Mouse (Mus musculus): ENCODE results near the gene Hmx2. TPM values are rescaled to one million over a fixed set of nuclear protein-coding genes. Genes with fewer than 3 reads are reported as not detected.

Hmx2 gene
- total RNA-seq (2021), result not detected
- long read RNA-seq, experiment 1, result 0 reads
- long read RNA-seq, experiment 2, result 0 reads

DNA sequence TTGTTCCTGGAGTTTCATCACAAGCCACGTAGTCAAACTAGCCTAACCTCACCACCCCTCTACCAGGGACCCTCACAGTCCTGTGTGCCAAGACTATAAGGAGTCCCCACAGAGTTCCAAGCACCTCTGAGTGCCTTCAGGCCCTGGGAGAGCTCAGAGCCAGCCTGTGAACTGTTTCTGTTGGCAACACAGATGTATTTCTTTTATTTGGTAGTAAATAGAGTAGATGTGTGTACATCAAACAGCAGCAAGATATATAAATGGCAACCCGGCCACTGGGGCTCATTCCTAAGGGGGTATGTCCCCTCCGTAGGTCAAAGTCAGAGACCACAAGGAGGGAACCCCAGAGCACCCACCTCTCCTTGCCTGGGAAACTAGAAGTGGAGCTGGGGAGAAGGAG, at the start of gene Hmx2:
TSS of gene Hmx2 (plus strand) at position 301 of the 400 bp plus-strand sequence.
- DNase-seq (ENCODE audit: low spot score in 2 of 2), result no peak

DNA sequence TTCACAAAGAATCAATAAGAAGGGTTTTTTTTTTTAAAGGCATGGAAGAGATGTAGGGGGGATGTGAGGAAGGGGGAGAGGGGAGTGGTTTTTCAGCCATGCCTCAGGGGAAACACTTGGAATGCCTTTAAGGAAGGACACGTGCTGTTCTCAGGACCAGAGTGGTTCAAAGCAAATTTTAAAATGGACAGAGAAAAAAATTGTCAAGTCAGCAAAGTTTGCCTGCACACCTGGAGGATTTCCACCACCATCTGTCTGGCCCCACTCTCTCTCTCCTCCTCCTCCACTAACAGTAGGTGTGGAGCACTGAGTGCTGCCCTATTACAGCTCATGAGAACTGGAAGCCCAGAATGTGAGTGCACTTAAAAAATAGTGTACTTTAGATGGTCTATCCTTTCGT, 44.8 kb upstream of the Hmx2 start:
- no peak for DNase-seq (ENCODE audit: low spot score in 2 of 2)

DNA sequence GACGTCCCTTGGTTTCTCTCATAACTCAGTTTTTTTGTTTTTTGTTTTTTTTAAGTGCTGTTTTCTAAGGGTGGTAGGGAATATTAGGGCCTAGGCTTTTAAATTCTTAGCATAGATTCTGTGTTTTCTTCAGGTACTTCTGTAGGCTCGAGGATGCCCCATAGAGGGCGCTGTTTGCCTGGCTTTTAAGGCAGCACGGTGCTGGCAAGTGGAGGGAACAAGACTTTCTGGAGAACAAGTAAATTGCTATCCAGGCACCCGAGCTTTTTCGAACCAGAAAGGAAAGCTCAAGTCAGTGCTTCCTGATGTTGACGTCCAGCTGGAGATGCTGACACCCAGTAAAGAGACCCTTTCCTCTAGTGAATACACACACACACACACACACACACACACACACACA, 8.6 kb upstream of the Hmx2 start:
- DNase-seq (ENCODE audit: low spot score in 2 of 2), result peak; percentile 85 to 89

DNA sequence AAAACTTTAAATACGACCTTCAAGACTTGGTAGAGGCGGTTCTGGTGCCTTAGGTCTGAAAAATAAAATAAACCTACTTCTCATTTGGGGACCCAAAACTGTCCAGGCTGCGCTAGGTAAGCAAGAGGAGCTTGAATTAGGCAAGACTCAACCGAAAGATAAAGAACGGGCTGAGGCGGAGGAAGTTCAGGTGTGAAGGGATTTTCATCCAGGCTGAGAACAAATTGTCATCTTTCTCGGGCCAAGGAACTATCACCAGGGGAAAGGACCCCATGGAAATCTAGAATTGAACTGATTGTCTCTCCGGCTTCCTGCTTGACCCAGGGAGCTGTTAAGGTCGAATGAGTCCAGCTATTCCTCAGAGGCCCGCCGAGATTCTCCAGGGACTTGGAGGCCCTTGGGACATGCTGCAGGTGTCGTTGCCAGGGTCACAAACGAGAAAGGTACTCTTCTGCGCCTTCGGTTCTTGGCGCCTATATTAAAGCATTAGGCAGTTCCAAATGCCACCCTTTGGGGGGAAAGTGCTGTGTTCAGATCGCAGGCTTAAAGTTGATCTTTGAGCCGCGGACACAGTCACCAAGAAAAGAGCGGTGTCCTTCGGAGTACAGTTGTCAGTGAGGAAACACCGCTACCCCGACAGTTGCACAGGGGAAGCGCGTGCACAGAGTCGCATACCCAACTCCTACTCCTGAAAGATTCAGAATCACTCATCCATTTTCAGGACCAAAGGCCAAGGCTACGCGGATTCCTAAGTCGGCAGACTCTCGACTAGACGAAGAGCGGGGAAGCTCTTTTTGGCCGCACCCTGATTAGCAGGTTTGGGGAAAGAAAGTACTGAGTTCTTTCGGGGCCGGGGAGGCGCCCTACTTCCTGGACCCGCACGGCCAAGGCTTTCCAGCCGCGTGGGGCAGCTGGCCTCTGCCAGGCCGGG, 7.1 kb upstream of the Hmx2 start:
- DNase-seq (ENCODE audit: low spot score in 2 of 2), result no peak

DNA sequence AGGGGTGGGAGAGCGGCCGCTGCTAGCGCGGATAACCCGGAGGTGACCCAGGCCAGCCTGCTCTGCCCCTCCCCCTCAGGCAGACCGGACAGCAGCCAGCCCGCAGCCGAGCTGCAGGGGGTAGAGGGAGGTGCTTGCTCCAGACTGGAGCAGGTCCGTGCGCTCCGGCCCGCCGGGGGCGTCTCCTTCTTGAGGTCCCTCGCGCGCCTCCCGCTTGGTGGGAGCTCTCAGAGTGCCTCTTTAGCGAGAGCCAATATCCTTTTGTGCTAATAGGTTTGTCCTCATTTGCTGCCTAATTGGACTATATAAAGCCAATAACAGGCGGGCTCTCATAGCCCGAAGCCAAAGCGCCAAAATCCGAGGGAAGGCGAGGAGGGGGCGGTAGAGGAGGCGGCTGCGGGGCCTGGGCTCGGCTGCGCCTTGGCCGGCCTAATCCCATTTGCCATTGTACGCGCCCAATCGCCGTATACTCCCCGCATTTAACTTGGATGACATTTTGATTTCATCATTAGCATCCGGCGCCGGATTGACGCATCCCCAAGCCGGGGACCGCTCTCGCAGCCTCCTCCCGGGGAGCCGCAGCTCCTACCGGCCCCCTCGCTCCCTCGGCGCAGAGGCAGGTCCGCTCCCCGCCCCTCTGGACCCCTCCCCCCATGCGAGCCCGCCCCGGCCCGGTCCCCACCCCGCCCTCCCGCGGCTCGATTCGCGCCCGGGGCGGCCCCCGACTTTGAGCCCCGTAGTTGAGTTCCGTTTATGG, 6.3 kb upstream of the Hmx2 start, which contains the start of gene Hmx3:
TSS of gene Hmx3 (plus strand) at position 753 of the 757 bp plus-strand sequence.
- no peak for DNase-seq (ENCODE audit: low spot score in 2 of 2)

DNA sequence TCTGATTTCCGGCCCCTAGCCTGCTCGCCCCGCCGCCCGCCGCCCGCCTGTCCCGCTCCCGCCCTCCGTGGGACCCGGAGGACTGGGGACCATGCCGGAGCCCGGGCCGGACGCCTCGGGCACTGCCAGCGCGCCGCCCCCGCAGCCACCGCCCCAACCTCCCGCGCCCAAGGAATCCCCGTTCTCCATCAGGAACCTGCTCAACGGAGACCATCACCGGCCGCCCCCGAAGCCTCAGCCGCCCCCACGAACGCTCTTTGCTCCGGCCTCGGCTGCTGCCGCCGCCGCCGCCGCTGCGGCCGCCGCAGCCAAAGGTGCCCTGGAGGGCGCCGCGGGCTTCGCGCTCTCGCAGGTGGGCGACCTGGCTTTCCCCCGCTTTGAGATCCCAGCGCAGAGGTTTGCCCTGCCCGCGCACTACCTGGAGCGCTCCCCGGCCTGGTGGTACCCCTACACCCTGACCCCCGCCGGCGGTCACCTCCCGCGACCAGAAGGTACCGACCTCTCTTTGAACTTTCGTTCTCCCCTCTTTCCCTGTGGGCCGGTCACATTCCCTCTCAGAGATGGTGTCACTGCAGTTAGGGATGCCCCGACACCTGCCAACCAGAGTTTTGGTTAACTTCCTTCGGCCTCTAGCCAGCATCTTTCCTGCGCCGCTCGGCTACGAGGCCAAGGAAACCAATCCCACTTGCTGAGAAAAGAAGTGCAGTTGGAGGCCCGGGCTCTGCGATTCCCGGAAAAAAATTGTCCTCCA, 5.5 kb upstream of the Hmx2 start:
- no peak for DNase-seq (ENCODE audit: low spot score in 2 of 2)

DNA sequence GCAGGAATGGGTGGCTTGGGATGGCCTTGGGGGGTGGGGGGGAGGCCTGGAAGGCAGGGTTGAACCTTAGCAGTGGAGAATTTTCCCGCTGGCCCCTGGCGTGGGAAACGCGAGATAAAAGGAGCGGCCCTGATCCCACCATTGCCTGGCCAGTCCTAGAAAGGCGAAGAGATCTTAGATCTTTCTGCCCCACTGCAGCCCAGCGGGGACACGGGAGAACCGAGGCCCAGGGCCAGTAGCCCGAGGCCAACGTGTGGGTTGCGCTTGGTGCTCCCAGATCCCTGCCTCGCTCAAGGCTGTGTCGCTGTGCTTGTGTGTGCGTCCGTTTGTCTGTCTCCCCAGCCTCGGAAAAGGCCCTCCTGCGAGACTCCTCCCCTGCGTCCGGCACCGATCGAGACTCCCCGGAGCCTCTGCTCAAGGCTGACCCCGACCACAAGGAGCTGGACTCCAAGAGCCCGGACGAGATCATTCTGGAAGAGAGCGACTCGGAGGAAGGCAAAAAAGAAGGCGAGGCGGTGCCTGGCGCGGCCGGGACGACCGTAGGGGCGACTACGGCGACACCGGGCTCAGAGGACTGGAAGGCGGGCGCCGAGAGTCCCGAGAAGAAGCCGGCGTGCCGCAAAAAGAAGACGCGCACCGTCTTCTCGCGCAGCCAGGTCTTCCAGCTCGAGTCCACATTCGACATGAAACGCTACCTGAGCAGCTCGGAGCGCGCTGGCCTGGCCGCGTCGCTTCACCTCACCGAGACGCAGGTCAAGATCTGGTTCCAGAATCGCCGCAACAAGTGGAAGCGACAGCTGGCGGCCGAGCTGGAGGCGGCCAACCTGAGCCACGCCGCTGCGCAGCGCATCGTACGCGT, 4.7 kb upstream of the Hmx2 start:
- no peak for DNase-seq (ENCODE audit: low spot score in 2 of 2)

DNA sequence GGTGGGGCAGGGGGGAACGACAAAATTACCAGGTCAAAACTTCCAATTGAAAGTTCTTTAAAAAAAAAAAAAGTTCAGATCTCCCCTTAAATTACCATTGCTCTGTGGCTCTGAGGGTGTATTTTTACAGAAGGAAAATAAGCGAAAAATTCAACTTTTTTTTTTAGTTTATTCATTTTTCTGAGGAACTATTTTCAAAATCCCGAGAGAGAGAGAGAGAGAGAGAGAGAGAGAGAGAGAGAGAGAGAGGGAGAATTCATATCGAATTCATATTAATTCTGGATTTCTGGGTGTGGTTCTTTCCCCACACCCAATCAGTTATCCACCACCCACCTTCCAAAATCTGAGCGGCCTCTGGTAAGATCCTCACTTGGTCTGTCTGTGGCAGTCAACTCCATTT, 3.7 kb upstream of the Hmx2 start:
- no peak for DNase-seq (ENCODE audit: low spot score in 2 of 2)

DNA sequence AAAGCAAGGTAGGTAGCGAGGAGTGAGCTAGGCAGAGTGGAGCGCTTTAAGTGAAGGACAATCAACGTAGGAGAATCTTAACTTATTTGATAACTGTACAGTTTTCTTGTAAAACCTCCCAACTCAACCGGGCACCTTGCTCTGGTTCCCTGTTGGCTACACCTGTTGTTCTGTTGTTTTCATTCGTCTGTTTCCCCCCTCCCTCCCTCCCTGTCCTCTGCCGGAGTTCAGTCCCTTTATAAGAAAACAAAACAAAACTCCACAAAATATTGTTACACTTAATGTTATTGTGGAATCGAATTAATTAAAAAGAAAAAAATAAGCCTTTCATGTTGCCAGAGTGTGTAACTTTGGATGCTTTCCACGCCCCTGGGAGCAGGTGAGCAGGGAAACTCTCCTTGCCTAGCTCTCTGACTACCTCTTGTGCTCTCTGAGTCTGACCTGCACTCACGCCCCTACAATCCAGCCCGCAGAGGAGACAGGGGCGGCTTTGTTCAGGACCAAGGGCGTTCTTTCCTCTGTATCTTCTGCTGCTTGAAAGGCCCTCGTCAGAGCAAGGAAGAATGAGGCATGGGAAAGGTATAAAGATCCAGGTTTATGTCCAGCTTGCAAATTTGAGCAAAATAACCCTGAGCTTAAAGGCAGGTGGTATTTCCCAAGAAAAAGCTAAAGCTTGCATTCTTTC, 2.7 kb upstream of the Hmx2 start:
- no peak for DNase-seq (ENCODE audit: low spot score in 2 of 2)

DNA sequence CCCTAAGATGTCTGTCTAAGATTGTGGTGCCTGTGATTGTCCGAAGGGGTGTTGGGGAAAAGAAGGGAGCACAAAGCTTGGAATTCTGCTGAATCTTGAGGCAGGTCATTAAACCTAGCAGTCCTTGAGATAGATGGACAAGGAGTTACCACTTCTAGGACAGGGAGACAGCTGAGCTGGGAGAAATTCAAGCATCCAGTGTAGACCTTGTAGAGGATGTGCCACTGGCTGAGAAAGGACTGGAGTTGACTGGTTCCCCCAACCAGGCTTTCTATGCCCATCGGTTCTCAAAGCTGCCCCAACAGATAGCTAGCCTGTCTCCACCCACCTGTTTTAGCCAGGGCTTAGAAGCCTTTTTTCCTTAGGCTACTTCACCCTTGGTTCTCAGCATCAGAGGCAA, 2.1 kb upstream of the Hmx2 start:
- DNase-seq (ENCODE audit: low spot score in 2 of 2), result no peak

DNA sequence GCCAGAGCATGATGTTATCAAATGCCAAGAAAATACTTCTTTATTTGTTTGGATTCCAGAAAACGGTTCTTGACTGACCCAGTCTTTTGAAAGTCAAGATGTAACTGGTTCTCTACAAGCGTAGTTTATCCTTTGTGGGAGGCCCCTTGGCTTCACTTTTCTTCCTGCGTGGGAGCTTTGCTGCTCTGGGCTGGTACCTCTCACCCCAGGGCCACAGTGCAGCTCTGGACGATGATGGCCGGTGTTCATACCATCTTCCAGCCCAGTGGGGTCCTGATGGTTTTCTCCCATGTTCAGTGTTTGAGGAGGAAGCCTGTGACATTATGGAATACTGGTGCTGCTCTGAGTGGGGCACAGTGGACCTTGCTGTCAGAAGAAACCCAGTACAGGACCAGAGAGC, 1.1 kb upstream of the Hmx2 start:
- no peak for DNase-seq (ENCODE audit: low spot score in 2 of 2)

DNA sequence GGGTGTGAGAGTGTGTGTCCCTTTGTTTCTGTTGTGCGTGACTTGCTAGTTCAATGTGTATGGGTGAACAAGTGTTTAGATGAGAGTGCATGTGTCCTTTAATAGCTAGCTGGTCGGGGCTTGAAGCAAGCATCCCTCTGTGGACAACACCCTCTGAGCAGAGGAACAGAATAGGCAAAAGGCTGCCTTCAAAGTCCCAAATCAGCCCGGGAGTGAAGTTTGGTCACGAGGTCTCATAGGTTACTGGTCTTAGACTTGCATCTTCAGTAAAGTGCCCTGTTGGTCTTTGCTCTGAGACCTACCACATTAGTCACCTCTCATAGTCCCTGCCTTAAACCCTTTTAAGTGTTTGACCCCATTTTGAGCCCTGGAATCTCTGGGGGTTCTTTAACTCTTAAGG, 2.9 kb downstream of the Hmx2 start:
- no peak for DNase-seq (ENCODE audit: low spot score in 2 of 2)

DNA sequence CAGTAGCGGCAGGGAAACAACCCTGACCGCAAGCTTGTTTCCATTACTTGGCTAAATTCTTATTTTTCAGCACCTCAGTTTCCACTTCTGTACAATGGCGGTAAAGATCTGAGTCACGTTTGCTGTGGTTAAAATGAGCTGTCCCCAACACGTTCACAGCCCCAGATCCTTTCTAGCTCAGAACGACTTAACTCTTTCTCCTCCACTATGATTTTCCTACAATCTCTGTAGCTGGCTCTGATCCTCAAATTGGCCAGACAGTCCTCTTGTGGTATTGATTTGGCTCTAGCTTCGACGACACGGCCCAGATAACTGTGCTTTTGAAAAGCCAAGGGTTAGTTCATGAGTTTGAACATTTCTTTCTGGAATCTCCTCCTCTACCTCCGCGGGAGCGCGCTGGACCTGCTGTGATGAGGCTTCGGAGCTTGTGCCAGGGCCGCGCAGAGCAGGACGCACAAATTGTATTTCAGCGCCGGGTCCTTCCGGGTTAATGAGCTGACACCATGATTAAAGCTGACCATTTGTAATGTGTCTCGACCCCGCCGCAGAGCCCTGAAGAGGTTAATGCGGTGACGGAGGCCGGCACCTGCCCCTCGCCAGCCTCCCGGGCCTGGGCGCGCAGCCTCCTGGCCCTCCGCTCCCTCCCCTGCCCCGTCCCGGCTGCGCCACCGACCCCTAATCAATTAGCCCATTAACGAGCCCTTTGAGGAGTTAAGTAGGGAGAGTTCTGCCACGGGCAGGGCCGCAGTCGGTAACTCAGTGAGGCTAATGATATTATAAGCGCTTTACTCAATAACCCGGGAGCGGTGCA, 3.6 kb downstream of the Hmx2 start:
- no peak for DNase-seq (ENCODE audit: low spot score in 2 of 2)

DNA sequence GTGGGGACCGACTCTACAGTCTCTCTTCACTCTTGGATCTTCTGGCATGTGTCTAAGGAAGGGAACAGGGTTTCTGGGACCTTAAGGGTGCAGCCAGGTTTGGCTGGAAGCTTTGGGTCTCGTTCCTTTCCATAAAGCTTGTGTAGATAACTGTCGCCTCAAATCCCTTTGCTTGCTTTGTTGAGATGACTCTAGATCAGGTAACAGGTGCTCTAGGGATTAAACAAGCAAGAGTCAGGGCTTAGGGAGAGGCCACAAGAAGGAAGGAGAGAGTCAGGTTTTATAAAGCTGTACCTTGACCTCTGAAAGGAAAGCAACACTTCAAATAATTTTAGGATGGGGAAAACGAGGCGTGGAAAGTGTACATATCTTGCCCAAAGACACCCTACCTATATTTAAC, 4.2 kb downstream of the Hmx2 start:
- no peak for DNase-seq (ENCODE audit: low spot score in 2 of 2)

DNA sequence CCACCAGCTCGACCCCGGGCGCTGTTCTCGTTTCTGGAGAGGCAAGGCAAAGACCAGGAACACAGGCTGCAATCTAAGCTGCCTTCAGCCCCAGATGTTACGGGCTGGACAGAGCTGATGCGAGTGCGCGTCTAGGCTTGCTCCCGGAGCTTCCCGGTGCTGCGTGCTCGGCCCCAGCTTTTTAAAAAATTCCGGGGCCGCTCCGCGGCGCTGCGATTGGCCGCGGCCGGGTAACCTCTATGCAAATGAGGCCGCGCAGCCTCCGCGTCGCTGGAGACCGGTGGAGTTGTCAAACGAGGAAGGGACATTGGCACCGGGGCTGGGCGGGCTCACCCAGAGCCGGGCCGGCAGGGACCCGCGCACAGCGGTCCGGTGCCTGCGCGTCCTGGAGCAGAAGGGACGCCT, 5.2 kb downstream of the Hmx2 start:
- DNase-seq (ENCODE audit: low spot score in 2 of 2), result no peak

DNA sequence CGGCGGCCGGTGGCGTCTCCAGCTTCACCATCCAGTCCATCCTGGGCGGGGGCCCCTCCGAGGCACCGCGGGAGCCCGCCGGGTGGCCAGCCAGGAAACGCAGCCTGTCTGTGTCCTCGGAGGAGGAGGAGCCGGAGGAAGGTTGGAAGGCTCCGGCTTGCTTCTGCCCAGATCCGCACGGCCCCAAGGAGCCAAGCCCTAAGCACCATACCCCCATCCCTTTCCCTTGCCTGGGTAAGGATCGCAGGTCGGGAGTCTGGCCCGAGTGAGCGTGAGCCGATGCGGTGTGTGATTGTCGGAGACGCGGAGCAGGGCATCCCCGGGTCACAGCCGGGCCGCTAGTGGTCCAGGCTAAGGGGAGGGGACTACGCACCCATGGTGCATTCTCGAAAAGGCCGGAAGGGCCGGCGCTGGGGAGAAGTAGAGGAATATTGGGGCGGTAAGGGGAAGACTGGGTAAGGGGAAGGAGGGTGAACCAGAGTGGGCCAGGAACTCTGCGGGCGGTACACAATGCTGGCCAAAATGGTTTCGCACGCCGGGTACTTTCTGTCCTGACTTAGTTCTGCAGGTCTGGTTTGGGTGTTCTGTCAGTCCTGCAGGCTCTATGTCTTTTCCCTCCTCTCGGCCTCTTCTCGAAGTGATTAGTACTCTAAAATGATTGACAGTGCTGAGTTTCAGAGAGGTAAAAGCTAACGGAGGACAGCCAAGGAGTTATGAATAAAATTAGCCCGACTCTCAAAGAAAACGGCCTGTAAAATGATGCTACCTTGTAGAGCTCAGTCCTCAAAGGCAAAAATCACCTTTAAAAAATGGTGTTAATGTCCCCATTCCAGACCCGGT, 6.0 kb downstream of the Hmx2 start:
- no peak for DNase-seq (ENCODE audit: low spot score in 2 of 2)

DNA sequence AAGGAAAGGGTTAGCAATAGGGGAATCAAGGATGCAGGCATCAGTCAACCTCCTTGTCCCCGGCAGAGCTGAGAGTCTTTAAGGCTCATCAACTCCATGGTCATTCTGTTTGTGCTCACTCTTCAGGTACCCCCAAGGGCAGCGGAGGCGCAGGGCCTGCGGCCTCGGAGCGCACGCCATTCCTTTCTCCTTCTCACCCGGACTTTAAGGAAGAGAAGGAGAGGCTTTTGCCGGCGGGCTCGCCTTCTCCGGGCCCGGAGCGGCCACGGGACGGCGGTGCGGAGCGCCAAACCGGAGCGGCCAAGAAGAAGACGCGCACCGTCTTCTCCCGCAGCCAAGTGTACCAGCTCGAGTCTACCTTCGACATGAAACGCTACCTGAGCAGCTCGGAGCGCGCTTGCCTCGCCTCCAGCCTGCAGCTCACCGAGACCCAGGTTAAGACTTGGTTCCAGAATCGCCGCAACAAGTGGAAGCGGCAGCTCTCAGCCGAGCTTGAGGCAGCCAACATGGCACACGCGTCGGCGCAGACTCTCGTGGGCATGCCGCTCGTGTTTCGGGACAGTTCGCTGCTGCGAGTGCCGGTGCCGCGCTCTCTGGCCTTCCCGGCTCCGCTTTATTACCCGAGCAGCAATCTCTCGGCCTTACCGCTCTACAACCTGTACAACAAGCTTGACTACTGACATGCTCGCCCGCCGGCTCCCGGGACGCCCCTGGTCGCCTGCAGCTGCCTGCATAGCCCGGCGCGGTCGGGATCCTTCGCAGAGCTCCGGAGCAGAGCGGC, 6.9 kb downstream of the Hmx2 start:
- DNase-seq (ENCODE audit: low spot score in 2 of 2), result no peak

Measured in left cerebral cortex, adult 18-20 months (tissue).